Comparison of ENCODE assay signal across 10 mouse cellular contexts in the genomic region with DNA sequence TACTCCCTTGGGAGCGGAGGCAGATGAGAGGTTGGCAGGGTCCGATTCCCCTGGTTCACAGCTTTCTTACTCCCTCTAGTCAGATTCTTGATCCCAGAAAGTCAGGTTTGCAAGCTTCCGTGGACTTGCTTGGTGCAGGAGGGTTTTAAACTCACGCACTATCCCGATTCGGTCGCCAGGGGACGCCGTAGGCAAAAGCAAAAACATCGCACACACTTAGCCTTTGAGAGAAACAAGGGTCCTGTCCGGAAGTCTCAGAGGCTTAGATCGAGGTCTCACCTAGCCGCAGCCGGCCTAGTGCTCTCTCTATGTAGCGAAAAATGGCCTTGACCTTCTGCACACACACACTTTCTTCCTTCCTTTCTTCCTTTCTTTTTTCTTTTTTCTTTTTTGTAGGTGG. TPM values are rescaled to one million over a fixed set of nuclear protein-coding genes. Genes with fewer than 3 reads are reported as not detected.
DNase-seq lines count a peak whose midpoint lies in the region; ATAC-seq lines count a peak whose summit lies in the region.
"Had no signal": no experiment of that assay in that cellular context is flagged by ENCODE, and none has a peak within 500 bp of the region (broad histone marks: within the 10 kb centered on the region; RNA-seq: fewer than 3 reads in every experiment).

No protein-coding gene starts in this region.

- peak; percentile 88 for DNase-seq in heart, embryonic 10.5 days (ENCODE audit: low spot score)
- DNase-seq in CD4-positive helper T cell, adult 2 months (ENCODE audit: low read depth, low spot score), result peak; percentile 84
- DNase-seq in adrenal gland, postnatal 10 days, result peak; percentile 75
- peak; percentile 77 for DNase-seq in lung, postnatal 36 days
- peak; percentile 57 for DNase-seq in telencephalon, adult 2 months (ENCODE audit: low read depth, low spot score)

- H3K4me1 ChIP-seq in heart, embryonic 10.5 days, result peaks cover 19% of the 10 kb centered on the region
- peaks cover 20% of the 10 kb centered on the region for H3K4me1 ChIP-seq in heart, embryonic 12.5 days (replicated peaks)
- H3K4me1 ChIP-seq in forebrain, embryonic 12.5 days, result peaks cover 17% of the 10 kb centered on the region
- H3K4me1 ChIP-seq in kidney, embryonic 14.5 days (ENCODE audit: control insufficient read depth, insufficient read depth, low read length), result peaks cover 11% of the 10 kb centered on the region; the same call in 1 of the 2 replicates

- H3K36me3 ChIP-seq in heart, embryonic 10.5 days, result no peaks in the 10 kb centered on the region
- H3K36me3 ChIP-seq in heart, embryonic 12.5 days, result no peaks in the 10 kb centered on the region
- no peaks in the 10 kb centered on the region for H3K36me3 ChIP-seq in forebrain, embryonic 12.5 days (replicated peaks)
- H3K36me3 ChIP-seq in kidney, embryonic 14.5 days (ENCODE audit: control insufficient read depth, insufficient read depth, low read length), result no peaks in the 10 kb centered on the region
- H3K36me3 ChIP-seq: embryonic facial prominence, embryonic 13.5 days had no signal

- H3K27me3 ChIP-seq in heart, embryonic 10.5 days (ENCODE audit: insufficient read depth, poor library complexity, severe bottlenecking), result peaks cover 96% of the 10 kb centered on the region
- peaks cover 89% of the 10 kb centered on the region for H3K27me3 ChIP-seq in heart, embryonic 12.5 days (replicated peaks)
- peaks cover 86% of the 10 kb centered on the region for H3K27me3 ChIP-seq in forebrain, embryonic 12.5 days
- H3K27me3 ChIP-seq in kidney, embryonic 14.5 days (ENCODE audit: control insufficient read depth, insufficient read depth, low read length), result peaks cover 52% of the 10 kb centered on the region

- H3K9me3 ChIP-seq in heart, embryonic 10.5 days, result 0 out of 2 replicates have a peak, but pooled peaks cover 4% of the 10 kb centered on the region
- H3K9me3 ChIP-seq in heart, embryonic 12.5 days (replicated peaks), result peaks cover 7% of the 10 kb centered on the region; the same call in 1 of the 2 replicates
- H3K9me3 ChIP-seq in forebrain, embryonic 12.5 days, result peaks cover 5% of the 10 kb centered on the region; the same call in 1 of the 2 replicates
- peaks cover 8% of the 10 kb centered on the region for H3K9me3 ChIP-seq in kidney, embryonic 14.5 days (ENCODE audit: control insufficient read depth, low read length)

- no peak overlapping the region for H3K4me2 ChIP-seq in heart, embryonic 12.5 days
- no peak overlapping the region for H3K4me2 ChIP-seq in forebrain, embryonic 12.5 days
- no peak overlapping the region for H3K4me2 ChIP-seq in kidney, embryonic 14.5 days (replicated peaks; ENCODE audit: low read depth, low read length)
- H3K4me2 ChIP-seq: embryonic facial prominence, embryonic 13.5 days had no signal

- 5% methylated on average over 15 of the region's 15 CpGs for WGBS in heart, embryonic 10.5 days
- 4% methylated on average over 15 of the region's 15 CpGs for WGBS in heart, embryonic 12.5 days
- WGBS in forebrain, embryonic 12.5 days, result 3% methylated on average over 15 of the region's 15 CpGs
- WGBS in kidney, embryonic 14.5 days, result 5% methylated on average over 15 of the region's 15 CpGs

- no peak for ATAC-seq in heart, embryonic 12.5 days (ENCODE audit: insufficient number of reproducible peaks, low FRiP score)
- 0 out of 2 replicates have a peak, but pooled peaks have one; percentile 25 for ATAC-seq in forebrain, embryonic 12.5 days (ENCODE audit: low FRiP score)
- ATAC-seq in kidney, embryonic 14.5 days (ENCODE audit: low FRiP score, low TSS enrichment), result 0 out of 2 replicates have a peak, but pooled peaks have one; percentile 7

- H3K9ac ChIP-seq in heart, embryonic 12.5 days, result no peak overlapping the region
- H3K9ac ChIP-seq in forebrain, embryonic 12.5 days, result no peak overlapping the region
- no peak overlapping the region for H3K9ac ChIP-seq in kidney, embryonic 14.5 days (ENCODE audit: low read depth, low read length)
- H3K9ac ChIP-seq: embryonic facial prominence, embryonic 13.5 days had no signal

- H3K27ac ChIP-seq in heart, embryonic 10.5 days, result no peak overlapping the region
- no peak overlapping the region for H3K27ac ChIP-seq in heart, embryonic 12.5 days (ENCODE audit: poor library complexity, severe bottlenecking)
- no peak overlapping the region for H3K27ac ChIP-seq in forebrain, embryonic 12.5 days
- no peak overlapping the region for H3K27ac ChIP-seq in kidney, embryonic 14.5 days (ENCODE audit: low read depth, low read length)
- H3K27ac ChIP-seq: embryonic facial prominence, embryonic 13.5 days had no signal

- H3K4me3 ChIP-seq in heart, embryonic 10.5 days, result no peak overlapping the region
- H3K4me3 ChIP-seq in heart, embryonic 12.5 days, result no peak overlapping the region
- H3K4me3 ChIP-seq in forebrain, embryonic 12.5 days (replicated peaks), result no peak overlapping the region
- H3K4me3 ChIP-seq in kidney, embryonic 14.5 days (ENCODE audit: low read length), result no peak overlapping the region
- H3K4me3 ChIP-seq: embryonic facial prominence, embryonic 13.5 days; megakaryocyte, embryonic 14.5 days had no signal

RNA-seq across cellular contexts. Expression of a gene that starts 2.7 kb away (rescaled TPM):
- 0.37 and 0.97 TPM in 2 replicates for polyA plus RNA-seq in heart, embryonic 10.5 days (2016; fragmentation: Nextera tagmentation; extraction: Ambion mirVana)
- 0.28 and 0.58 TPM in 2 replicates for polyA plus RNA-seq in heart, embryonic 12.5 days (2016; fragmentation: Nextera tagmentation; extraction: Ambion mirVana)
- 1 to 10 TPM; 1.7 to 3.5 TPM for total RNA-seq in adrenal gland, postnatal 10 days (2021)
- polyA plus RNA-seq in forebrain, embryonic 12.5 days (2016; fragmentation: Nextera tagmentation; extraction: Ambion mirVana), result 0.19 TPM in 1 of 2 replicates, not detected in the other
- 8.2 and 11.2 TPM in 2 replicates for polyA plus RNA-seq in kidney, embryonic 14.5 days (2014; fragmentation: Nextera tagmentation; extraction: Ambion mirVana)

RNA-seq across cellular contexts. Expression of a gene that starts 5.0 kb away (rescaled TPM):
- not detected in 2 replicates for polyA plus RNA-seq in heart, embryonic 10.5 days (2016; fragmentation: Nextera tagmentation; extraction: Ambion mirVana)
- not detected in 2 replicates for polyA plus RNA-seq in heart, embryonic 12.5 days (2016; fragmentation: Nextera tagmentation; extraction: Ambion mirVana)
- total RNA-seq in adrenal gland, postnatal 10 days (2021), result under 1 TPM; 0.82 to 0.84 TPM
- polyA plus RNA-seq in forebrain, embryonic 12.5 days (2016; fragmentation: Nextera tagmentation; extraction: Ambion mirVana), result not detected in 2 replicates
- polyA plus RNA-seq in kidney, embryonic 14.5 days (2014; fragmentation: Nextera tagmentation; extraction: Ambion mirVana), result 0.16 and 0.27 TPM in 2 replicates
- polyA plus RNA-seq: embryonic facial prominence, embryonic 13.5 days had no signal

RNA-seq across cellular contexts. Expression of a gene that starts 7.3 kb away (rescaled TPM):
- polyA plus RNA-seq in heart, embryonic 10.5 days (2016; fragmentation: Nextera tagmentation; extraction: Ambion mirVana), result 19.0 and 19.4 TPM in 2 replicates
- 21.2 and 22.6 TPM in 2 replicates for polyA plus RNA-seq in heart, embryonic 12.5 days (2016; fragmentation: Nextera tagmentation; extraction: Ambion mirVana)
- 100 to 1,000 TPM in 1 of 2 experiments, 10 to 100 TPM in 1; 97.4 to 118 TPM for total RNA-seq in adrenal gland, postnatal 10 days (2021)
- polyA plus RNA-seq in forebrain, embryonic 12.5 days (2016; fragmentation: Nextera tagmentation; extraction: Ambion mirVana), result 44.6 and 45.2 TPM in 2 replicates
- polyA plus RNA-seq in kidney, embryonic 14.5 days (2014; fragmentation: Nextera tagmentation; extraction: Ambion mirVana), result 26.5 and 30.9 TPM in 2 replicates

RNA-seq across cellular contexts. Expression of a gene that starts 18.7 kb away (rescaled TPM):
- 71.9 and 75.6 TPM in 2 replicates for polyA plus RNA-seq in heart, embryonic 10.5 days (2016; fragmentation: Nextera tagmentation; extraction: Ambion mirVana)
- polyA plus RNA-seq in heart, embryonic 12.5 days (2016; fragmentation: Nextera tagmentation; extraction: Ambion mirVana), result 51.8 and 53.4 TPM in 2 replicates
- 10 to 100 TPM; 61.9 to 63.5 TPM for total RNA-seq in adrenal gland, postnatal 10 days (2021)
- 48.1 and 52.1 TPM in 2 replicates for polyA plus RNA-seq in forebrain, embryonic 12.5 days (2016; fragmentation: Nextera tagmentation; extraction: Ambion mirVana)
- 98.7 and 111 TPM in 2 replicates for polyA plus RNA-seq in kidney, embryonic 14.5 days (2014; fragmentation: Nextera tagmentation; extraction: Ambion mirVana)

RNA-seq across cellular contexts. Expression of a gene that starts 24.1 kb away (rescaled TPM):
- 16.8 and 20.7 TPM in 2 replicates for polyA plus RNA-seq in heart, embryonic 10.5 days (2016; fragmentation: Nextera tagmentation; extraction: Ambion mirVana)
- 25.6 and 28.8 TPM in 2 replicates for polyA plus RNA-seq in heart, embryonic 12.5 days (2016; fragmentation: Nextera tagmentation; extraction: Ambion mirVana)
- 10 to 100 TPM; 34.5 to 37.3 TPM for total RNA-seq in adrenal gland, postnatal 10 days (2021)
- 8.4 and 8.5 TPM in 2 replicates for polyA plus RNA-seq in forebrain, embryonic 12.5 days (2016; fragmentation: Nextera tagmentation; extraction: Ambion mirVana)
- polyA plus RNA-seq in kidney, embryonic 14.5 days (2014; fragmentation: Nextera tagmentation; extraction: Ambion mirVana), result 8.6 and 17.1 TPM in 2 replicates
